Mouse (Mus musculus) heart, postnatal 0 days (tissue): Measurements from ENCODE around the gene Nkx2-3. TPM values are rescaled to one million over a fixed set of nuclear protein-coding genes. Genes with fewer than 3 reads are reported as not detected.
A peak's percentile ranks its signal among the peaks of the same experiment; 100 is the strongest.

Experiments
- ATAC-seq: fragments of 200-750 bp; cut with Nextera tagmentation; 2 replicates; pipeline ENCODE4 v1.8.0; 2017; ENCODE audit warnings: low read depth, moderate number of reproducible peaks, moderate library complexity; ENCODE audit not compliant: insufficient read depth
- DNase-seq: peaks from one replicate; pipeline ENCODE4 v3.0.0-alpha.2; 2016; ENCODE audit warnings: low spot score
- H3K27ac ChIP-seq: fragments of 300-500 bp; sonication (generic); 2 replicates; pipeline ENCODE4 v1.5.1; 2014; ENCODE audit warnings: low read depth, mild to moderate bottlenecking
- H3K27me3 ChIP-seq: fragments of 300-500 bp; sonication (generic); 2 replicates; pipeline ENCODE4 v1.6.1; 2014; ENCODE audit warnings: low read length, mixed read lengths; ENCODE audit not compliant: control insufficient read depth, insufficient read depth
- H3K36me3 ChIP-seq: fragments of 300-500 bp; sonication (generic); replicated peaks from 2 replicates; pipeline ENCODE4 v1.6.1; 2014; ENCODE audit warnings: low read length, mixed read lengths; ENCODE audit not compliant: control insufficient read depth, insufficient read depth
- H3K4me1 ChIP-seq: fragments of 300-500 bp; sonication (generic); 2 replicates; pipeline ENCODE4 v1.6.1; 2014; ENCODE audit warnings: antibody characterized with exemption; ENCODE audit not compliant: control insufficient read depth, insufficient read depth
- H3K4me2 ChIP-seq: fragments of 300-500 bp; sonication (generic); 2 replicates; pipeline ENCODE4 v1.6.1; 2014; ENCODE audit warnings: low read depth, mild to moderate bottlenecking, low read length, moderate library complexity
- H3K4me3 ChIP-seq: fragments of 300-500 bp; sonication (generic); 2 replicates; pipeline ENCODE4 v1.5.1; 2014; ENCODE audit warnings: low read depth, low read length
- H3K9ac ChIP-seq: fragments of 300-500 bp; sonication (generic); replicated peaks from 2 replicates; pipeline ENCODE4 v1.6.1; 2014; ENCODE audit warnings: low read depth, low read length, mixed read lengths
- H3K9me3 ChIP-seq: fragments of 300-500 bp; sonication (generic); replicated peaks from 2 replicates; pipeline ENCODE4 v1.6.1; 2016; ENCODE audit warnings: low read length; ENCODE audit not compliant: control insufficient read depth
- CTCF ChIP-seq: IDR thresholded peaks from 2 replicates; pipeline ENCODE4 v1.5.1; 2016; ENCODE audit warnings: antibody characterized with exemption, control low read depth, low read depth
- EP300 ChIP-seq: IDR thresholded peaks from 2 replicates; pipeline ENCODE4 v1.6.1; 2016; ENCODE audit warnings: antibody characterized with exemption, low read depth
- WGBS: fragments of 180-500 bp; shearing (Covaris S2); extraction: QIAGEN DNeasy Blood & Tissue Kit; methylation state at CpG from one replicate; pipeline ENCODE4 v1.1.7; 2014; 5-methylcytosine and 5-hydroxymethylcytosine counted together
- microRNA-seq: library from miRNA; unstranded; fragments of <30 nt; microRNA quantifications from one replicate; pipeline ENCODE4, GENCODE M21; 2016
- polyA plus RNA-seq: library from polyadenylated mRNA; unstranded; fragments of >200 nt; fragmentation: Nextera tagmentation; extraction: Ambion mirVana; gene quantifications from 2 replicates; pipeline ENCODE4 v1.2.1, GENCODE M21; 2015
- total RNA-seq: library from RNA; depleted of rRNA; stranded (reverse); fragments of >200 nt; gene quantifications from 2 replicates; pipeline ENCODE4 v1.2.3, GENCODE M21; 2014; ENCODE audit warnings: low replicate concordance; rRNA removed

The Nkx2-3 gene
- total and polyA plus RNA-seq, 2 experiments from 2014 or later = 0.15 TPM; not detected in 1

- no peaks in the 10 kb centered on the region for H3K9me3 ChIP-seq
- TF ChIP-seq CTCF = peak; percentile 41
- TF ChIP-seq EP300 = no peak
- ATAC-seq (peak; percentile 42; the same call in 1 of the 2 replicates), DNase-seq (peak; percentile 40)
- no peaks in the 10 kb centered on the region for H3K27me3 ChIP-seq
- no peak overlapping the region for H3K4me3 ChIP-seq
- H3K9ac ChIP-seq = no peak overlapping the region
- H3K27ac ChIP-seq = no peak overlapping the region
- 45% methylated on average over 19 of the region's 19 CpGs for WGBS
- H3K4me1 ChIP-seq = no peaks in the 10 kb centered on the region
- H3K36me3 ChIP-seq = peaks cover 31% of the 10 kb centered on the region
- H3K4me2 ChIP-seq = no peak overlapping the region
These were observed 50.2 kb downstream of the Nkx2-3 start for GRCm38 (mm10) chr19:43662176-43662967.

- H3K9me3 ChIP-seq = no peaks in the 10 kb centered on the region
- WGBS = 79% methylated on average over 8 of the region's 8 CpGs
These were observed 51.3 kb downstream of the Nkx2-3 start for GRCm38 (mm10) chr19:43663471-43663870.

More at GRCm38 (mm10) chr19:43663471-43663870, 51.3 kb downstream of the Nkx2-3 start:
- Histone ChIP-seq H3K4me2 (no peak overlapping the region), H3K4me1 (no peaks in the 10 kb centered on the region), H3K9ac (no peak overlapping the region), H3K27ac (no peak overlapping the region), H3K27me3 (no peaks in the 10 kb centered on the region), H3K36me3 (peaks cover 31% of the 10 kb centered on the region), H3K4me3 (no peak overlapping the region)
- TF ChIP-seq CTCF (no peak), EP300 (no peak)
- ATAC-seq = no peak
- no peak for DNase-seq

Small RNAs within 50 kb of the gene (microRNA-seq; reads per million reads assigned to microRNA genes)
- not detected for gene Gm22646

Other genes starting within 250 kb of the Nkx2-3 start
- gene Hpse2, start 224.0 kb upstream of the Nkx2-3 start, total RNA-seq = 0.08 and 0.69 TPM in 2 replicates
- gene Hpse2, start 224.0 kb upstream of the Nkx2-3 start, polyA plus RNA-seq = 0.29 and 0.45 TPM in 2 replicates
- 0.12 TPM in 1 of 2 replicates, not detected in the other for gene Cnnm1, start 171.9 kb upstream of the Nkx2-3 start, total RNA-seq
- 0.03 TPM in 1 of 2 replicates, not detected in the other for gene Cnnm1, start 171.9 kb upstream of the Nkx2-3 start, polyA plus RNA-seq
- 344 and 375 TPM in 2 replicates for gene Got1, start 87.7 kb upstream of the Nkx2-3 start, total RNA-seq
- 394 and 404 TPM in 2 replicates for gene Got1, start 87.7 kb upstream of the Nkx2-3 start, polyA plus RNA-seq
- gene Slc25a28, start 62.6 kb downstream of the Nkx2-3 start, total RNA-seq = 19.8 and 26.7 TPM in 2 replicates
- 8.6 and 8.9 TPM in 2 replicates for gene Slc25a28, start 62.6 kb downstream of the Nkx2-3 start, polyA plus RNA-seq
- gene Entpd7, start 77.3 kb downstream of the Nkx2-3 start, total RNA-seq = 0.70 and 2.1 TPM in 2 replicates
- 2.9 and 3.2 TPM in 2 replicates for gene Entpd7, start 77.3 kb downstream of the Nkx2-3 start, polyA plus RNA-seq
- gene Cutc, start 140.7 kb downstream of the Nkx2-3 start, total RNA-seq = 1.1 and 14.7 TPM in 2 replicates
- gene Cutc, start 140.7 kb downstream of the Nkx2-3 start, polyA plus RNA-seq = 15.1 and 15.8 TPM in 2 replicates
- 29.5 and 31.0 TPM in 2 replicates for gene Cox15, start 140.7 kb downstream of the Nkx2-3 start, total RNA-seq
- gene Cox15, start 140.7 kb downstream of the Nkx2-3 start, polyA plus RNA-seq = 9.4 and 9.8 TPM in 2 replicates
- gene Abcc2, start 169.9 kb downstream of the Nkx2-3 start, total RNA-seq = not detected in 2 replicates
- not detected in 2 replicates for gene Abcc2, start 169.9 kb downstream of the Nkx2-3 start, polyA plus RNA-seq